Mouse (Mus musculus) cerebellum, adult 11-12 months (tissue): ENCODE measurements at regions not wholly inside any gene's neighbourhood (a gene's known extent, or its start where the extent isn't known, plus 50 kb on each side); places are given as distances from the start of the nearest gene placed in this dataset.

ENCODE experiments used
- DNase-seq: peaks from one replicate; pipeline ENCODE4 v3.0.0; 2022

DNA sequence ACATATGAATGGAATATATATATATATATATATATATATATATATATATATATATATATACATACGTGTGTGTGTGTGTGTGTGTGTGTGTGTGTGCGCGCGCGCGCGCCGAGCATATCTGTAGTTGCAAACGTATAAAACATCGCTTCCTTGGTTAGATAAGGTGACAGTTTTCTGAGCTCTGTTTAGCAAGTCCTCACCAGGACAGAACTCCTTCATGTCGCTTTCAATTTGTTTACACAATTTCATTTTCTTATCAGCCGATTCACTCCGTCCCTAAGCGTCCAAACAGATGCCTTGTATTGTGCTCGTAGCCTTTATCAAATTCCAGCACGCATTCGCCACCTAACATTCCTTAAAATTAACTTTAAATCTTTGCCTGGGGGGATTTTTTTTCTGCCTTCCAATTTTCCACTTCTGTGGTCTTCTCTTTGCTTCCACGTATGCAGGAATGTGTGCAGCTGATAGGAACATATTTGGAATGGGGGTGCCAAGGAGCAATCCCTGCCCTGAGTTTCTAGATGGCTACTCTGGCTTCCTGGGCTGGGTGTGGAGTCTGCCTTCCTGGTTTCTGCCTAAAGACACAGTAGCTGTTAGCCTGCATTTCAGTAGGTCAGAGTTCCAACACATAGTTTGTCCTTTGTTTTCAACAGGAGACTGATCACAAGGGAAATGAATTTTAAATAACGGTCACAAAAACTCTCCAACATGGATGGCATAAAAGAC, 575.7 kb downstream of the Robo2 start:
- DNase-seq: no peak

DNA sequence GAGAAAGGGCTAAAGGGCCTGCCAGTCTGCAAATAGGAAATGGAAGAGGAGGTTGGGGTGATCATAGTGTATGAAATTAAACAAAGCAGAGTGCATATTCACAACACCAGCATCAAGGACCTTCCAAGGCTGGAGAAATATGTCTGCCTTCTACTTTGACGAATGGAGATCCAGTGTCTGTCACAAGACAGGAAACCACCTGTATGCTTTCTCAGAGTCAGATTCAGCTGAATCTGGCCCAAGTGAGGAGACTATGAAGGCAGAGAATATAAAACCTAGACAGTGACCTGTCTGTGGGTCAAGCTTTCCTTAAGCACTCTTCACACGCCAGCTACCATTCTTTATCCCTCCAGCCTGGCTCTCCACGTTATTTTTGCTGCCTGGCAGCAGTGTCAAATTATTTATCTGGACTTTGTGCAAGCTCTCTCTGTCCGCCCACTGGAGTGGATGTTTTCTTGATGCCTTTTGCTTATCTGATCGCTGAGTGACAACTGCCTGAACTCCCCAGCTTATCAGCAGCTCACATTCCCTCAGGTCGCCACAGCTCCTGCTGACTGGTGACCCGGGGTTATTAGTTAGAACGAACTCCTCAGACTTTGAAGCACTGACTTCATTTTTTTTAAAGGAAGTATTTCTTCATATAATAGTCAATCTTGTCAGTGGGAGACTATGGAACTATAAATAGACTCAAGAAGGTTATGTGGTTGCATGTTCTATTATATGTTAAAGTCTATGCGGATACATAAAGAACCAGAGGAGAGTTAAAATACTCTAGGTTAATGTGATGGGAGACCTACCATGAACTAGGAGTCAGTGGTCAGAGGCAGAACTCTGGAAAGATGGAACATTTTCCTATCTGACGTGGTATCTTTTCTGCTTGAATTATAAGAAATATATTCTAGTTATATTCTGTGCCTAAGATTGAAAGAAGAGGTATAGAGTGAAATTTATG, 590.0 kb downstream of the Robo2 start:
- no peak for DNase-seq

DNA sequence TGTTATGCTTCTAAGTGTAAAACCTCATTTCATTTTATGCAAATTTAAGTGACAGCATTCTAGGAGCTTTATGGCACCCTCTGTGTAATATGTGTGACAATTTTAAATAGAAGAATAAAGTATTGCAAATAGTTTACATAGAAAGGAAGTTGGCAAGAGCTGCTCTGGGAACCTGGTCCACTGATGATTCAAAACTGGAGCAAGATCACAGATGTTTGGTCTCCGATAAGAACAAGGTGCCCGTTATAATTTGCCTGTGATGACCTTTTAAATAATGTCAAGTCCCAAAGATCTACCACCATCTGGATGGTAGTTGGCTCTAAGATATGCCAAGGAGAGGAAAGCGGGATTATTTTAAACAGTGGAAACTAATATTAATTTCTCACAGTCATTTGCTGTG, 607.1 kb downstream of the Robo2 start:
- no peak for DNase-seq

DNA sequence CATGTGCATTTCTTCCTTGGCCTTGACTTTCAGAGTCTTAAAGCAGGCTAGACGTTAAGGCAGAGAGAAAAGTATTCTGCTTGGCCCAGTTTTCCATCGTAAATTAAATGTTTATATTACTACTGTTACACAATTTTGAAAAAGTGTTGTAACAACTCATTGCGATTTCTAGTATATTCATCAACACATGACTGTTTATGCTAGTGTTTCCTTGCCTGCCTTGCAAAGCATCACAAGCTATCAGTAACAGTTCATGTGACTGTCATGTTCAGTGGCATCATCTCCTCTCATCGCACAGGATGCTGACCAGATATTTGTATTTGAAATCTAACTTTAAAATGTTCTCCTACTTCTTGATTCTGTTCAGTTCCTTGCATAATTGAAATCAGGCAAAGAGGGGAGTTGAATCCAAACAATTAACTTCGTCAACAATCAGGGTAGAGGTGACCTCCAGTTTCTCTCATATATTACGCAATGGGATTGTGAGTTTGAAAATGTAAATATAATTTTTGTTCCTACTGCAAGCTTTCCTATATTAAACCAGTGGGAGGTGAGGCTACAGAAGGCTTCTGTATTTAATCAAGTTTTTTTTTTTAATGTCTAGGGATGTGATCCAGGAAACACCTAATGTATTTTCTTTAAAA, 615.0 kb downstream of the Robo2 start:
- DNase-seq: no peak

DNA sequence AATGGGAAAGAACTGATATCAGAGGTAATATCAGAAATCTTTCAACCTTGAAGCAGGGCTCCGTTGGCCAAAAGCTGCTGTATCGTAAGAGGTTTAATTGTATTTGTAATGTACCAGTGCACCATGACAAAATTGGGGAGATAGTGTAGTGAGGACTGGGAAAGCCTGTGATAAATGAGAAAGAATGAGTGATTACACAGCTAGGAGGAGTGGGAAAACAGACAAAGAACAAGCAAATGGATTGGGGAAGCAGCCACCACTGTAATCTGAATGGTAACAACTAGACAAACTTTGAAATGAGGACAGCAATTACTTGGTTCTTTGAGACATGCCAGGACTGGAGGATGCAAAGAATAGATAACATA, 626.6 kb downstream of the Robo2 start:
- DNase-seq: no peak

DNA sequence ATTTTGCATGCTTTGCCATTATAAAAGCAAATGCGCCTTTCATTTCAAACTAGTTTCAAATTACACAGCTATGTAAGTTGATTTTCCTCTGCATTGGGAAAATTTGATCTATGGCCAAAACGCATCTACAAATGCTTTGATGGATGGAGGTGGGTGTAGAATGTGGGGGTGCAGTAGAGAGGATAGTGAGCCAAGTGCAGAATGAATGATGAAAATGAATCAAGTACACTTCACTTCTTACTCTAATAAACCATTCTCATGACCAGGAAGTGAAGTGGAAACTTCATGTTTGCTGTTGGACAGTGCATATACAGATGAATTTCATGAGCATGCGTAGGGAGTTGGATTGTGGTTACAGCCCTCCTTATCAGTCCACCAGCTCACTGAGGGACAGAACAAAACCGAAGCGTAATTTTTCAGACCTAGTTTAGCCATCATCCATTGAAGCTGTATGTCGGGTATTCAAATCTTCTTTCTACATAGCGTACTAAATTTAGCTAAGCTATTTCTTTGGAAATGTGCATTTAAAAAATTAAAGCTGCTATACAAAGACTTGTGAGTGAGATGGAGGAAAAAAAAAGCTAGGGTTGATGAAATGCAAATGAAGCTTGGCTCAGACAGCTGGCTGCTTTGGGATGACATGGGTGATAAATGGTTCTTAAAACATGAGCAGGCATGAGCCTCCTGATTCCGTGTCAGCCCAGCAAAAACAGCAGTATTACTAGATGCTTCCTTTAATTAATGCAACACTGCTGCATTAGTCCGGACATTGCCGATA, 627.1 kb downstream of the Robo2 start:
- no peak for DNase-seq

DNA sequence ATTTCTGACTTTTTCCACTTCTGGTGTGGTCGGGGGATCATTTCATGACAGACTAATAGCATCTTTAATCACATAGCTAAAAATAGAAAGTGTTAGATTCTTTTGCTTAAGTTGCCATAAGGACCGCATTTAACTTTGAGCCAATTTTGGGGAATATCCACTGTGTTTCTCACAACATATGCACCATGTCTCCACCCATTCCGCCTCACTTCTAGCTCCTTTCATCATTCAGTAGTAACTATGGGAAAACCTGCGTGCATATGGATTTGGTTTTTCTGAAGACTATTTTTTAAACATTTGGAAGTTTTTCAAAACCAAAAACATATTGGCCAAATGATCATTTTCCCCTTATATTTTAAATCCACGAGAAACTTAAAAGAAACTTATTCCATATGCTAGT, 639.2 kb downstream of the Robo2 start:
- no peak for DNase-seq

DNA sequence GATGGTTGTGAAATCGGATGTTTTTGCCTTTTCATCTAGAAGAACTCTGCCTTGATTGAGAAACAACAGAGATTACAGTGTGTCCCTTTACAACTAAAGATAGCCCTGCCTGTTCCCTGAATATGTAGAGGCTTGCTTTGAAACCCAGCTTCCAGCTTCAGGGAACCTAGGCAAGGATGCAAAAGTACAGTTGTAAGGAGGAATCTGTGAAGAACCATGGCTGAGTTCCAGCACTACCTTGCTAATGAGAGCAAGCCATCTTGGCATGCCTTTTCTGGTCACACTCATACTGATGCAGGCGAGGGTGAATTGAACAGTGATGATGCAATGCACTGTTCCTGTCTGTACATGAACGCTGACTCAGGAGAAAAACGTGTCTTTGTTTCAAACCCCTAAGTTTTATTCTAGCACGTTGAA, 641.2 kb downstream of the Robo2 start:
- no peak for DNase-seq

DNA sequence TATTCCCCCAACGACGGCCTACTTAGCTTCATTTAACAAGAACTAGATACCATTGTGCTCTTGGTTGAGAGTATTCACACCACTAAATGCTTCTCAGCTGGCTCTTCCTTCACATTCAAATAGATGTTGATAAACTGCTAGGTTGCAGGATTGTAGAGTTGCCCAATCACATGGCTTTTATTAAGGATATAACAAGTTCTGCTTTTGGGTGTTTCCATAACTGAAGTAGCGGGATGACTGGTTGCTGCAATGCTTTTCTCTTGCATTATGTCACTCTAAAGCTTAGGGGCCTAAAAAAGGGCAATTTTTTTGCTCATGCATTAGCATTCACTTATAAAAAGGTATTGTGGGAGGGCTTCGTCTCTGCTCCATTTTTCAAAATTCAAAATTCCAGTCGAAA, 641.9 kb downstream of the Robo2 start:
- DNase-seq: no peak

DNA sequence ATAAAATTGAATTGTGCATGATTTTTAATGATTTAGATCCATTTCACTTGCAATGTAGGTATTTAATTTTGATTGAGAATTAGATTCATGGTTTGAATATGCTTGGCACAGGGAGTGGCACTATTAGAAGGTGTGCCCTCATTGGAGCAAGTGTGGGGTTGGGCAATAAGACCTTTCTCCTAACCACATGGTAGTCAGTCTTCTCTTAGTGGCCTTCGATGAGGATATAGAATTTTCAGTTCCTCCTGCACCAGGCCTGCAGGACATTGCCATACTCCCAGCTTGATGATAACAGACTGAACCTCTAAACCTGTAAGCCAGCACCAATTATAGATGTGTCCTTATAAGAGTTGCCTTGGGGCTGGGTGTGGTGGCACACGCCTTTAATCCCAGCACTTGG, 642.9 kb downstream of the Robo2 start:
- DNase-seq: no peak

DNA sequence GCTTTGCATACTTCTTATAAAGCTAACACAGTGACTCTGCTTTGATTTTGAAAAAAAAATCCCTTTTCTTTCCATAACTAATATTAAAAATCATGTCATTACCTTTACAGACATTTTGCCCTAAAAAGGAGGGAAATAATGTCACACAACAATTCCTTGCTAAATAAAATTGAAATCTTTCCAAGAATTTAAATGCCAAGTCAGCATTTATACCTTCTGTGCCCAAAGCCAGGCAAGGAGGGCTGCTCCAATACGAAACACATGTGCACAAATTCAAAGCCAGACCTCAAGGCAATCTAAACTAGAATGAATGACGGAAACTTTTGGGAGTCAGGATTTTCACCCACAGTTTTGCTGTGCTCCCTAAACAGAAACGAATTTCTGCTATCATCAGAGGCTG, 646.4 kb downstream of the Robo2 start:
- no peak for DNase-seq

DNA sequence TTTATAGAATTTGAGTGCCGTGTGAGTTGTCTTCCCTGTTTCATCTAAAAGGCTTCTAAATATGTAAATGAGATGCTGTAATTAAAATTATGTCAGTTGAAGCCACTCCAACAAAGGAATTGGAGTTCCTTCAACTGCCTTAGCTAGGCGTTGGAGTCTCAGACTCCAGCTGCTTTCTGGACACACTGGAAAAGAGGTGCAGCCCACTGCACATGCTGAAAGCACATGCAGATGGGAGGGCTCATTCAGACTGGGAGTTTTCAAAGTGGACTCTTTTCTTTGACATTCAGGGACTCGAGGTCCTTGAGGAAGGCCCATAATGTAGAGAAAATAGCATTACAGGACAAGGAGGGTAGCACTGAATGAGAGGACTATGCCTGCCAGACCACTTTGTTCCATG, 650.7 kb downstream of the Robo2 start:
- no peak for DNase-seq

DNA sequence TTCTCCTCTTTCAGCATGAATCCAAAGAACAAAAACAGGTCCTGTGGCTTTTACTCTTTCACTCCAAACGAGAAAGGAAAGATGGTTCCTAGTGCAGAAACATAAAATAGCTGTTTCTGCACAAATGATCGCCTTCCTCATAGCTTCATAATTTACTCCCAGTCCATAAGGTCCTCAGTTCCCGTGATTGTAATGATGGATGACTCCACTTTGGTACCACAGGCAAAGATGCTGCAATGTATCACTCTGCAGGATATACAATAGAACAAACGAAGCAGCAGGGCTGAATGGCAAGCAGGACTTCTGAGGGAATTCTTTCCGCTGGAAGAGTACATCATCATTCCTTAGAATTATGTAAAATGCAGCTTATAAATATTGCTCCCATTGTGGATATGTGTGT, 652.8 kb downstream of the Robo2 start:
- no peak for DNase-seq

DNA sequence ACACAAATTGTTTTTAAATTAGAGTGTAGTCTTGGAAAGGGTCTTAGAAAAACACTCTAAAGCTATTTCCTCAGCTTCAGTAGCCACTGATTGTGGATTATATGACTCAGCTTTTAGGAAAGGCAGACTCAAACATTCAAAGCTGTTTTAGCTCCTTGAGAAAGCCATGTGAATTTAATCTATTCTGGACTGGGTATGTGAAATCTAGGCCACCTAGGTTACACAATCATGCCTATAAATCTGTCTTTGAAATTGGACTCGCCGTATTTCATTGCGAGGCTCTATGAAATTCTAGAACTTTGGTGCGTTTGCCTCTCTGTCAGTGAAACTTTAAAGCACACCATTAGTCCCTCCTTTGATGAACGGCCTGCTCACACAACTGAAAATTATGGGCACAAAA, 657.3 kb downstream of the Robo2 start:
- DNase-seq: no peak

DNA sequence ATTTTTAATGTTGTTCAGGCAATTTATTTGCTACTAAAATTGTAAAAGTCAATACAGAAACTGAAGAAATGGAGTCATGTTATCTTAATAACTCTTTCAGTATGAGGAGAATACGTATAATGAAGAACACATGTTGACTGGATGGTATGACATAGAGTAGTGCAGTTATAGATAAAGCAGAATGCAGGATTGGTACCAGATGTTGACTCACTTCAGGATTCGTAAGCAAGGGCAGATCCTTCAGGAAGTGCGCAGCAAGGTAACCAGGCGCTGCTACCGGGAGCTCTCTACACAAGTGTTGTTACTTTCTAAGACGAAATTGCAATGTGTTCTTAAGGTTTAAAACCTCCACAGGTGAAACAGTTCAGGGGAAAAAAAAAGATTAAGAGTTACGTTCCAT, 683.3 kb downstream of the Robo2 start:
- DNase-seq: no peak

DNA sequence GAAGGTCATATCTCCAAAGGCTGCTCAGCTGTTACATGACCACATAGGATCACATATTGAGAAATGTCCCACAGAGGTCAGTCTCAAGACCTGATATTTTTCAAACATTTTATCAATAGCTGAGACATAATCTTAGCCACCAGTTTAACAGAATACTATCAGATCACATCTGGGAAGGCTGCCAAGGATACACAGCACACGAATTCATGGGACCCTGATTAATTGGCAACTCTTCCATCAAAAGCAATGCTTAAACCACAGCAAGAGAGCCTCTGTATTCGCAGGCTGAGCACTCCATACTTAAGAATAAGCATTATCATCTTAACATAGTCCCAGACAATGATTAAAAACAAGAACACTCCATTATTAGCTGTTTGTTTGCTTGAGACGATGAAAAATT, 691.9 kb downstream of the Robo2 start:
- no peak for DNase-seq

DNA sequence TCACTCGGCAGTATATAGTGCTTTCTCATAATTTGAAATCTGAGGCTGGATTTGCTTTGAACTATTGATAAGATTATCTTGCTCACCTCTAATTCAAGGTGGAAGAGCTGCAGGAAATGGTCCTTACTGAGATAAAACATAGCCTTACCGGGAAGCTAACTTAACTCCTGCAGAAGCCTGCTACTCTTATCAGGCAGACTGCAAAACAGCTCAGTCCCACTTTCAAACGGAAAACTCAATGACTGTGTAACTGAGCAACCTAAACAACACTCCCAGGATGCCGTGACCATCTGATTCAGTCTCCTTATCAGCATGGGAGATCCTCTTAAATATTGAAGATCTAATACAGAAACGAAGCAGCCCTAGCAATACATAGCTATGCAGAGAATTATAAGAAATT, 695.3 kb downstream of the Robo2 start:
- DNase-seq: no peak

DNA sequence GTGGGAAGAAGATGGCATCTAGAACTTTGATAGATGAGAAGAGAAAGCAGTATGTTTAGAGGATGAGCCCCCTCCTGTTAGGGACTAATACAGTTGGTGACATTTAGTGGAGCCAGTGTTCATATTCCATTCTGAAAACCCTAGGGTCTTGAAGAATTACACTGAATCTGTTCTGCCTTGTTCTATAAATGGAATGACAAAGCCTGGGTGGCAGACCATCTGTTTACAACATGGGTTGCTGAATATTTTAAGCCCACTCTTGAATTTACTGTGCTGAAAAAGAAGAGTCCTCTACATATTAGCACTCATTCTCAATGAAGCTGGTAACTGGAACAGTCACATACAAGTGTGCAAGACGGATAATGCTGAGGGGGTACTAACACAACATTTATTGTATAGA, 704.6 kb downstream of the Robo2 start:
- no peak for DNase-seq

DNA sequence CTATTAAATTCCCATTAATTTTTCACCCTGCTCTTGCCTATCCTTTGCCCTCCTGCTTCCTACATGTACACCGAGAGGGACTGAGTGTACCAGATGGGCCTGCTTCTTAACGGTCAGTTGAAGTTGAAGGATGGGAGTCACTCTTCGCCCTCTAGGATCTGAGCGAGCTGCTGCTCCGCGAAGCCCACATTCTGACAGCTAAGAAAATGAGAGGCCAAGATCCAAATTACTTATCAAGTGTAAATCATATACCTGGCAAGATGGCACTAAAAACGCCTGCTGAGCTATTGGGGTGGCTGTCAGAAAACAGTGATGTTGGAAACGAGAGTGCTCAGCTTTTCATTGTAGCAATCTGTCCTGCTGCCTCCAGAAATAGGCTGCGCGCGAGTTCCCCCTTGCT, 722.4 kb downstream of the Robo2 start:
- no peak for DNase-seq

DNA sequence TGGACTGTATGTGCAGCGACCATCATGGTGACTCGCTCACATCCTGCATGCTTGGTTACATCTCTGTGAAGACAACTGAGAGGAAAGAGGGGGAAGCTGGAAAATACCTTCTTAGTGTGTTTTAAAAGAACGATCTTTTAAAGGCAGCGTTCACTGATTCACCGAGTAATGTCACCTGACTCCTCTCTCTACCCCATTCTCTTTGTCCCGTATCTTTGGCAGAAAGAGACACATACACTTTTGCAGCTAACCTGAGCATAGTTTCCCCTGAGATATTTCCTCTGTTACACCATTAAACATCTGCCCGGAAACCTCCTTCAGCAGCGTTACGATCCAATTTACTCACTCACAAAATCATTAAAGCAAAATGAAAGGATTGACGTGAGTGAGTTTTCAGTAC, 731.8 kb downstream of the Robo2 start:
- DNase-seq: no peak

DNA sequence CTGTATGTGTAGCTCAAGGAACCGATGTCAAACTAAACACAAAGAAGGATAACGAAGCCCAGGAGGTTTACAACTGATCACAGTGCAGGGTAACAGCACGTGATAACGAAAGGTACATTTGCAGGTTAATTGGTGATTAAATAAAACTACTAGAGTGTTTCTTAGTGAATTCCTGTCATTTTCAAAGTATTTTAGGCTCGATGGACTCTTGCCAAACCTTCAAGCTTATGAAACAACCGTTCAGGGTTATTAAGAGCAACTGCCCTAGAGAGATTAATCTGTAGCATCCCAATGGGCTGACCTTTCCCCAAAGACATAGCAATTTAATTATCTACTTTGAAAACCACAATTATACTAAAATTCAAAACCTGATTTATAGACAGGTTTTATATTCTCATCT, 741.1 kb downstream of the Robo2 start:
- no peak for DNase-seq

DNA sequence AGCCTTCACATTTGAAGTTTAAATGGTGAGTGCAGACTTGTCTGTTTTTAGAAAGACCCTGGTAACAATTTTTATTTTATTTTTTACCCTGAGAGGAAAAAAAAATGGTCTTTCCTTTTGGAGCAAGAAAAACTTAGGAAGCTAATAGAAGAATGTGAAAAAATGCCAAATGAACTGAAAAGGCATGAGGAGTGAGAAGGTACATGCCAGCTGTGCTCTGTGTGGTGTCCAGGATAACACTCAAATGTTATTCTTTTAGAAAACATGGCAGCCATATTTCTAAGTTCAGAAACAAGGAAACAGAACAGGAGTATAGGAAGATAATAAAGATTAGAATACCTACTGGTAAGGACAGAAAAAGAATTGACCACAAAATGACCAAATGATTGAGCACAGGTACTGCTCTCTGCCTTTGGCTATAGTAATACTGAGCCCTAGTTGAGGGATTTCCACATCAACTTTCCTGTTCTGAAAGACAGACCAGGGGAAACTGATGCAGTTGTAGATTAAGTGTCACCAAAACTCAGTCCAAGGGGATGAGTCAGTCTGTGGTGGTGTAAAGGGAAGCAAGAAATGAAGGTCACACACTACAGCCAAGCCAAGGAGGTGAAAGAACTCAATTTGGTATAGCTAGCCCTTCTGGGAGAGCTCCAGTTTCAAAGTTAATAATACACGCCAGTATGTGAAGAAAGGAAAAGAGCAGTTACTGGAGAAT, 758.5 kb downstream of the Robo2 start:
- DNase-seq: no peak
